In the genomic region with DNA sequence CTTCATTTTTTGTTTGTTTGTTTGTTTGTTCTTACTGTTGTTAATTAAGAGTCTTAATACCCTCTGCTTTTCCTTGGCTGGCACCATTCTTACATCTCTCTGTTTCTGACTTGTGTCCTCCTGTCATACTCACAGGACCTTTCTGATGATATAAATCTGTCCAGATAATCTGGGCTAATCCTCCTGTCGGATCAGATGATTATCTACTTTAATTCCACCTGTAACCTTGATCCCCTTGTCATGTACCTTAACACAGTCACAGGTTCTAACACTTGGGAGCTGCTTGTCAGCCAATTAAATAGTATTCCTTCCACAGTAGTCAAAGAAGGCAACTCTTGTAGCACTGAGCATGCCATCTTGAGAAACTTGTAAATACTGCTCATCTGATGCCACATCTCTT, we compare ENCODE assay signal across 21 mouse cellular contexts.
A peak's percentile ranks its signal among the peaks of the same experiment; 100 is the strongest.
DNase-seq lines count a peak whose midpoint lies in the region; ATAC-seq lines count a peak whose summit lies in the region.
"Had no signal": no experiment of that assay in that cellular context is flagged by ENCODE, and none has a peak within 500 bp of the region (broad histone marks: within the 10 kb centered on the region; RNA-seq: fewer than 3 reads in every experiment).

No protein-coding gene starts in this region.

- peak overlapping the region; percentile 42 for H3K9ac ChIP-seq in liver, embryonic 13.5 days
- no peak overlapping the region for H3K9ac ChIP-seq in liver, embryonic 11.5 days (ENCODE audit: low read depth, low read length)
- H3K9ac ChIP-seq in liver, embryonic 16.5 days (ENCODE audit: low read depth, low read length), result no peak overlapping the region
- H3K9ac ChIP-seq: forebrain, embryonic 12.5 days; heart, embryonic 15.5 days; hindbrain, embryonic 15.5 days had no signal

- H3K4me1 ChIP-seq in liver, embryonic 13.5 days (replicated peaks), result peaks cover 82% of the 10 kb centered on the region
- peaks cover 39% of the 10 kb centered on the region for H3K4me1 ChIP-seq in liver, embryonic 11.5 days (replicated peaks; ENCODE audit: control insufficient read depth, insufficient read depth, low read length)
- H3K4me1 ChIP-seq in liver, embryonic 16.5 days (ENCODE audit: control insufficient read depth, low read depth, low read length), result peaks cover 49% of the 10 kb centered on the region
- H3K4me1 ChIP-seq: forebrain, embryonic 12.5 days; hindbrain, embryonic 15.5 days had no signal

- peak overlapping the region; percentile 76 for H3K27ac ChIP-seq in liver, embryonic 13.5 days
- no peak overlapping the region for H3K27ac ChIP-seq in liver, embryonic 11.5 days (ENCODE audit: low read depth, low read length)
- peak overlapping the region; percentile 50 for H3K27ac ChIP-seq in liver, embryonic 16.5 days (ENCODE audit: low read length)
- H3K27ac ChIP-seq: embryonic facial prominence, embryonic 10.5 days; forebrain, embryonic 12.5 days; heart, adult 2 months; heart, embryonic 15.5 days; hindbrain, embryonic 15.5 days had no signal

- H3K9me3 ChIP-seq in liver, embryonic 13.5 days (replicated peaks), result no peaks in the 10 kb centered on the region
- H3K9me3 ChIP-seq in liver, embryonic 11.5 days (ENCODE audit: control insufficient read depth, low read length), result no peaks in the 10 kb centered on the region
- H3K9me3 ChIP-seq in liver, embryonic 16.5 days (replicated peaks; ENCODE audit: control insufficient read depth, low read length), result no peaks in the 10 kb centered on the region
- H3K9me3 ChIP-seq: embryonic facial prominence, embryonic 10.5 days; forebrain, embryonic 12.5 days; heart, embryonic 15.5 days; hindbrain, embryonic 15.5 days had no signal

- H3K4me3 ChIP-seq in liver, embryonic 13.5 days (replicated peaks), result no peak overlapping the region
- H3K4me3 ChIP-seq in liver, embryonic 11.5 days (ENCODE audit: low read depth, low read length), result no peak overlapping the region
- H3K4me3 ChIP-seq in liver, embryonic 16.5 days (ENCODE audit: low read depth, low read length), result no peak overlapping the region
- H3K4me3 ChIP-seq: embryonic facial prominence, embryonic 10.5 days; forebrain, embryonic 12.5 days; heart, adult 2 months; heart, embryonic 15.5 days; hindbrain, embryonic 15.5 days had no signal

- peak overlapping the region; percentile 18; the same call in 1 of the 2 replicates for H3K4me2 ChIP-seq in liver, embryonic 13.5 days
- H3K4me2 ChIP-seq in liver, embryonic 11.5 days, result no peak overlapping the region
- H3K4me2 ChIP-seq in liver, embryonic 16.5 days (ENCODE audit: low read depth, low read length), result no peak overlapping the region
- H3K4me2 ChIP-seq: forebrain, embryonic 12.5 days; heart, embryonic 11.5 days; heart, embryonic 15.5 days; hindbrain, embryonic 15.5 days had no signal

- no peaks in the 10 kb centered on the region for H3K27me3 ChIP-seq in liver, embryonic 13.5 days
- H3K27me3 ChIP-seq in liver, embryonic 11.5 days (replicated peaks; ENCODE audit: control insufficient read depth, insufficient read depth, low read length), result no peaks in the 10 kb centered on the region
- H3K27me3 ChIP-seq in liver, embryonic 16.5 days (ENCODE audit: control insufficient read depth, insufficient read depth, low read depth, low read length), result no peaks in the 10 kb centered on the region
- H3K27me3 ChIP-seq: CH12.LX; forebrain, embryonic 12.5 days; heart, embryonic 15.5 days; hindbrain, embryonic 15.5 days; Patski had no signal

- no peak for DNase-seq in liver, embryonic 13.5 days
- no peak for DNase-seq in liver, embryonic 11.5 days (ENCODE audit: low spot score)
- DNase-seq in gonadal fat pad, adult 2 months (ENCODE audit: low read depth), result peak; percentile 17
- DNase-seq in layer of hippocampus, postnatal 14 days (ENCODE audit: low spot score in 2 of 2), result no peak
- DNase-seq in left cerebral cortex, adult 18-20 months (ENCODE audit: low spot score in 2 of 2), result no peak
- DNase-seq: adrenal gland, postnatal 14 days; cerebellum, adult 11-12 months; cerebellum, adult 9-11 months; cerebellum, postnatal 36 days; gastrocnemius, postnatal 10 days; heart, adult 2 months had no signal

- 76% methylated on average over 1 of the region's 1 CpGs for WGBS in liver, embryonic 13.5 days (ENCODE audit: insufficient replicate concordance)
- WGBS in liver, embryonic 11.5 days, result 80% methylated on average over 1 of the region's 1 CpGs
- 67% methylated on average over 1 of the region's 1 CpGs for WGBS in liver, embryonic 16.5 days (ENCODE audit: insufficient replicate concordance)

- no peak for ATAC-seq in liver, embryonic 13.5 days (ENCODE audit: low read depth)
- ATAC-seq in liver, embryonic 11.5 days (replicated peaks; ENCODE audit: low FRiP score), result no peak
- no peak for ATAC-seq in liver, embryonic 16.5 days (ENCODE audit: low read depth)
- ATAC-seq: activated CD4-positive, CD25-positive, alpha-beta regulatory T cell, adult 4 months; forebrain, embryonic 16.5 days; Patski had no signal

- no peaks in the 10 kb centered on the region; the same call in 1 of the 2 replicates for H3K36me3 ChIP-seq in liver, embryonic 13.5 days
- H3K36me3 ChIP-seq in liver, embryonic 11.5 days (ENCODE audit: control insufficient read depth, insufficient read depth, low read length), result no peaks in the 10 kb centered on the region
- H3K36me3 ChIP-seq in liver, embryonic 16.5 days (ENCODE audit: control insufficient read depth, insufficient read depth), result no peaks in the 10 kb centered on the region
- H3K36me3 ChIP-seq: embryonic facial prominence, embryonic 10.5 days; forebrain, embryonic 12.5 days; heart, embryonic 15.5 days; hindbrain, embryonic 15.5 days had no signal
